Mouse (Mus musculus): Measurements from ENCODE around the gene Ptov1.

The Ptov1 gene

DNA sequence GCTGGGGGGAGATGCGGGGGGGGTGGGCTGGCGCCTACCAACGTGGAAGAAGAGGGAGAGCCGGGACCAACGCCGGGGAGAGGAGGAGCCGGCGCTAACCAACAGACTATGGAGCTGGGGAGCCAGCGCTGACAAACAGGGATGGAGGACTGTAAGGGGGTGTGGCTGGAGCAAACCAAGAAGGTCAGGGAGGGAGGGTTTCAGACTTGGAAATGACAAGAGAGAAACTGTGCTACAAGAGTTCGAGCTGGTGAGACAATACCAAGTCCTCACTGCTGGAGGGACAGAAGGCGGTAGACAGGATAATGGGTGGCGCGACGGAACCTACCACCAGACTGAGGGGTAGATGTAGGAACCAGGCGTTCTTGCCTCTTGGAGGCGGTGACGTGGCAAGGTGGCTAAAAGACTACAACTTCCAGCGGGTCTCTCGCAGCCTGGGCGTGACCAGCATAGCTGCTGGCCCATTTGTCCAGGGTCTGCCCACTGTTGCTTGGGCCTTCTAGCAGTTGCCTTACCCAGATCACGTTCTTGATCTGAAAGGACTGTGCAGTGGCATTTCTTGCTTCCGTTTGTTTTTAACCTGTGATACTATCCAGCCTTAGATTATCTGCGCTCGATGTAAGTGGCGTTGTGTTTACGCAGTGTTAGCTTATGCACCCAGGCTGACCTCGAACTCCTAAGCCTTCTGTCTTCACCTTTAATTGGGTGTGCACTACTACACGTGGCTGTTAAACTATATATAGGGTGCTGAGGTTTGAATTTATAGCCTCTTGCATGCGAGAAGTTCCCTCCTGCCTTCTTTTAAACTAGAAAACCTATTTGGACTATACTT is at the start of gene Ptov1:
TSS of gene Ptov1 (minus strand) at position 92 of the 832 bp plus-strand sequence.
- peak; percentile 95 for DNase-seq

DNA sequence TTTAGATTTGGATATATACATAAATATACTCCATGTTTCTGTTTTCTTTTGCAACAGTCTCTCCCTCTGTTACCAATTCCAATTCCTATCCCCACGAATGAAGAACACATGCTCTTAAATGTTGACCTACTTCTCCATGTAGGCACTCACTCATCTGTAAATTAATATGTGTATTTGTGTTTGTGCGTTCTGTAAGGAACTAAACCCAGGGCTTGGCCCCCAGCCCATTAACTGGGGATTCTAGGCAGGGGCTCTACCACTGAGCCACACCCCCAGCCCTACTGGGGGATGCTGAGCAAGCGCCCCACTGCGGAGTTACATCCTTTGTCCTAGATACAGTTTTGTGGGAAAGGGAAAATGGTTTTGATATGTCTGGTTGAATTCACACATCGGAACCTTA is 49.5 kb upstream of the Ptov1 start:
- DNase-seq: no peak

DNA sequence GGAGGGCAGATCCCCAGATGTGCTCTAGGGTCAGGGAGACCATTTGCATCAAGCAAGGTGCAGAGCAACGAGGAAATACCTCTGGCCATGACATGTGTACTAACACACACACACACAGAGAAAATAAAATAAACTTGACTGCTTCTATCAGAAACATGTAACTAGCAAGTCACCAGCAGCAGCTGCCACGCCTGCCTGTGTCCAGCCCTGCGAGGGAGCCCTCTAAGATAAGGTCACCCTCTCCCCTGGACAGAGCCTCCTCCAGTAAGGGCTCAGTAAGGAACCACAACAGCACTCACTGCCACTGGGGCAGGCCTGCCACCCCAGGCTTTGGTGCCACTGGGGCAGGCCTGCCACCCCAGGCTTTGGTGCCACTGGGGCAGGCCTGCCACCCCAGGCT is 48.6 kb upstream of the Ptov1 start:
- no peak for DNase-seq

DNA sequence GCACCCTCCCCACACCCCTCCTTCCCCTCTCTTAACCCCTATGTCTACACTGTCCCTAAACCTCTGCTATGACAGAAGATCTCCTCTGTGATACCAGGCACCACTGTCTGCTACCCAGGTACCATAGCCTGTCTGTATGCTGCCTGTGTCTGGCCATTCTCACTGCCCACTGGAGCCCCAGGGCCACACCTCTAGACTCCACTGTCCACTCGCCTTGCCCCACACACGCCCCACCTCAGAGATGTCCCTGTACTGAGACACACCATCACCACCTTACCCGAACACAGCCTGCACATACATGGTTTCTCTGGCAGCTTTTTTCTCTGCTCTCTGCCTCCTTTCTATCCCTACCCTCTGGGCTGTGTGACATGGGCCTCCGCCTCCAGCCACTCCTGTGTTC is 47.3 kb upstream of the Ptov1 start:
- DNase-seq: no peak

DNA sequence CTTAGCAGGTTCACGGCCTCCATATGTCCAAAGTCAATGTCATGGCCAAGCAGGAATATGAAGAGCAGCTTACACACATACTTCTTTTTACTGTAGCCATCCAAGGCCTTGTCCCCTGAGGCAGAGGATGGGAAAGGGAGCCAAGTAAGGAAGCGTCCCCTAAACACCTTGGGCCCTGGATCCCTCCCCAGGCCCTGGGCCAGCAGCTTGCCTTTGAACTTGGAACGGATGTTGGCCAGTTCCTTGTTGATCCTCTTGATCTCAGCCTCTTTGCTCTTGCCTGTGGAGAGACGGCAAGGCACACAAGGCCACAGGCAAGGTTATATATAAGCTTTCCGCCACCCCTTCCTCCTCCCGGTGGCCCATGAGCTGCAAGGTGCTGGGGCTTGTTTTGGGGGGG is 46.6 kb upstream of the Ptov1 start:
- DNase-seq: no peak

DNA sequence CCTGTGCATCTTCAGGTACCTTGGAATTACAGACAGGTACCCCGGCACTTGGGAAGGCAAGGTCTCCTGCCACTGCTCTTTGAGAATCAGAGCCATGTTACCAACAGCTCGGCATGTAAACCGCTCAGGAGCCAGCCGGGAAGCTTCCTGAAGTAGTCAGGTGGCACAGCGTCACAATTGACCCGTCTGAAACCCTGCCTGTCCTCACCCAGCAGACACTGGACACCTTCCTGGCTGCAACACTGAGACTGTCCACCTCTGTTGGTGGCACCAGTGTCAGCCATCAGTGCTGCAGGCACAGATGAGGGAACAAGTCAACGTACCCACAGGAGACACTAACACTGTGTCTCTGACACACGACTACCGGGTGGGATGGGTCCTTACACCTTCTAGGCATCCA is 45.7 kb upstream of the Ptov1 start:
- DNase-seq: no peak

DNA sequence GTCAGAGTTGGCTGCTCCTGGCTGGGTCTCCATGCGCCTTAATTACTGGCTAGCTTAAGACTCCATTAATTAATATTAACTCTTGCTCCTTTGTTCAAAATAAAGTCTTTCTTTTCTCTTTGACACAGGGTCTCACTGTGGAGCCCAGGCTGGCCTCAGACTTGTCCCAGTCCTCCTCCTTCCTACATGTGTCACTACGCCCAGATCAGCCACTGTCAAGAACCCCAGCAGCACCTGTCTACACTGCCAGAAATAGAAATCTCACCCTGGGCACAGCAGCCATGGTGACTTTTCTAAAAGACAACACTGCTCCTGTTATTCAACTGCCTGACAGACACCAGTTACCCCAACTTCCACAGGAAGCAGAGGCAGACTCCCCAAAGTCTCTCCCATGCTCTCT is 44.8 kb upstream of the Ptov1 start:
- no peak for DNase-seq

DNA sequence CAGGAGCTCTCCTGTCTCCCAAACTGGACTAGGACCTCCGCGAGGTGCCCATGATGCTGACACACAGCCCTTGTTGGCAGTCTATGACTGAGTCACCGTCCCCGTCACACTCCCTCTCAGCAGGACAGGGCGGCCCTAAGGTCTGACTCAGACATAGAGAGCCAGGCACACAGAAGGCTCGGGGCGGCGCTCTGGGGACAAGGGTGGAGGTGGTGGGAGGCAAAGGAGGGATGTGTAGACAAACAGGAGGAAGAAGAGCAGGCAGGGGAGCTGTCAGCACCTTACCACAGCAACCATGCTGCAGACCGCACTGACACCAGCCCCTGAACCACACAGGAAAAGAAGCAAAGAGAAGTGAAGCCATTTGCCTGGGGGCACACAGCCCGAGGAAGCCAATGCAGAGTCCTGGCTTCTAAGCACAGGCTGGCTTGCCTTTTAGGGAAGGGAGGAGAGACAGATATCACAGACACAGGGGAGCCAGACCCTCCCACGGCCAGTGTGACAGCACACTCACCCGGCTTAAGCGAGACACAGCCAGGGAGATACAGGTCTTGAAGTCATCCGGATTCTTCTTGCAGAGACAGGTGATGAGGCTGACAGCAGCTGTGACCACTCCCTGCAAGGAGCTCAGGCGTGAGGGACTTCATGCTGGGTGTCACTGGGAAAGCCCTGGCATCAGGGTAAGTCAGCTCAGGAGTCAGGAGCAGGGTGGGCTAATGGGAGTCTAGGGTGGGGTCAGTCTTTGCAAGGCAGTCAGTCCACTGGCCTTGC is 39.3 kb upstream of the Ptov1 start:
- no peak for DNase-seq

DNA sequence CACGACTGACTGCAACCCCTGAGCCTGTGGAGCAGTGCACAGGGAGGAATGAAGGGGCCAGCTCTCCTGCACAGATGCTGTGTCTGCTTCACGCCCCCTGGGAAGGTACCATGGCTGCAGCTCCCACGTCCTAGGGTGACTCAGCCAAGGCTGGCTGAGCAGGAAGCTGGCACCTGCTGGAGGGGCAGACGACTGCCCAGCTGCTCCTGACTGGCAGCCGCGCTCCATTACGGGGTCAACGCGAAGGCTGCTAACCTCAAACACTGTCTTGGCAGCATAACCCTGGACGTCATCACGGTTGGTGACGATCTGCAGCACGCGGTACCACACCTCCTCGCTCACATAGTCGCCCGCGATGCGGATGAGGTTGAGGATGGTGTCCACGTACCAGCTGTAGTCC is 35.8 kb upstream of the Ptov1 start:
- no peak for DNase-seq

DNA sequence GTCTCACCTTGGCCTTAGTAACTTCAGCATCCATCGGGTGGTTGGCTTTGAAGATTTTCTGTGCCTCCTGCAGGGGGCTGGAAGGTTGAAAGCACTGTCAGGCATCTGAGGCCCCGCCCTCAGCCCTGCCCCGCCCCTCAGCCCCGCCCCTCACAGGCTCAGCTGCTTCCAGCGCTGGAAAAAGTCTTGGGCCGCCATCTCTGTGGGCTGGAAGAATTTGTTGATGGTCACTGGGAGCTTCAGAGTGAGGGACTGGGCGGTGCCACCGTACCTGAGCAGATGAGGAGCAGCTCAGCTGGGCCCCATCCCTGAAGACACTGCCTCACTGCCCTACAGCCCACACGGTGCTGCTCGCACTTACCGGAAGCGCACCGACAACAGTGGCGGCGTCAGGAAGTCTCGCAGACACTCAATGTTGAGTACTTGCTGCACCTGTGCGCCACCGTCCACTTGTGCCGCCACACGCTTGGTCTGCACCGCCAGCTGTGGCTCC is 31.7 kb upstream of the Ptov1 start:
- DNase-seq: peak; percentile 77

DNA sequence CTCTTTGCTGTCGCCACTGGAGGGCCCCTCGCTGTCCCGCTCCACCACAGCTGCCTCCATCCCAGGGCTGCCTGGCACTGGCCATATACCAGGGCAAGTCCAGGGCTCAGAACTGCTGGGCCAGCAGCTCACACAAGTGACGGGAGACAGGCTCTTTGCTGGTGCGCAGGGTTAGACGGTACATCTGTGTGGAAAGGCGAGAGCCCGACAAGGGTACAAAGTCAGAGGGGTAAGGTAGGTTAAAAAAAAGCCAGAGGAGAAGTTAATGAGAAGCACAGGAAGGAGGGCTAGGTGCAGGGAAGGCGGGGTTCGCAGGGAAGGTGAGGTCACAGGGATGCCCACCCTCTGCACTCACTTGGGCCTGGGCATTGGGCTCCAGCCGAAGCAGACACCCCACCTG is 31.0 kb upstream of the Ptov1 start:
- no peak for DNase-seq

DNA sequence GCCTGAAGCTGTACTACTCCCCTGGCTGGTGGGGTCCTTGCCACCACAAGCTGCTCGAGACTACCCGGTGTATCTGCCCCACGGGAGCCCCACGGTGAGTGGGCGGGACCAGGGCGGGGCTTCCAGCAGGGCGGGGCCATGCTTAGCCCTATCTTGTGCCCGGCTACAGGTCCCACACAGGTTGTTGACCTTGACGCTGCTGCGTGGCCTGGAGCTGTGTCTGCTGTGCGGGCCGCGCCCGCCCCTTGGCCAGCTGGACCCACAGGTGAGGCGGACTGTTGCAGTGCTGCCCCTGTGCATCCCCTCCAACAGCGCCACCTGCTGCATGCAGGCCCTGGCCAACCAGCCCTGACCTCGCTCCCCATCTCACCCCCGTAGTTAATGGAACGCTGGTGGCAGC is 29.0 kb upstream of the Ptov1 start:
- DNase-seq: peak; percentile 17

DNA sequence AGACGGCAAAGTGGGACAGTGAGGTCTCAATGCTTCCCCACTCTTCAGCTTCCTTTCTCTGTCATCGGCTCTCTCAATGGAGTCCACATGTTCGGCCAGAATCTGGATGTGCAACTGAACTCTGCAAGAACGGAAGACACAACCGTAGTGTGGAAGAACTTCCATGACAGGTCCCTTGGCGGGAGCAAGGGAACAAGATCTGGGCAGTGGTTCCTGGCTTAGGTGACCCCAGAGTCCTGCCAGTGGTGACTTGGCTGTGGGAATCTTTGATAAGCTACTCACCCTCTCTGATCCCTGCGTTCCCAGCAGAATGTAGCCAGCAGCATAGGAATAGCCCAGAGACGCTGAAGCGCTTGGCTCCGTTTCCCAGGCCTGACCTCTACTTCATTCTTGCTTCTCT is 26.9 kb upstream of the Ptov1 start:
- DNase-seq: no peak

DNA sequence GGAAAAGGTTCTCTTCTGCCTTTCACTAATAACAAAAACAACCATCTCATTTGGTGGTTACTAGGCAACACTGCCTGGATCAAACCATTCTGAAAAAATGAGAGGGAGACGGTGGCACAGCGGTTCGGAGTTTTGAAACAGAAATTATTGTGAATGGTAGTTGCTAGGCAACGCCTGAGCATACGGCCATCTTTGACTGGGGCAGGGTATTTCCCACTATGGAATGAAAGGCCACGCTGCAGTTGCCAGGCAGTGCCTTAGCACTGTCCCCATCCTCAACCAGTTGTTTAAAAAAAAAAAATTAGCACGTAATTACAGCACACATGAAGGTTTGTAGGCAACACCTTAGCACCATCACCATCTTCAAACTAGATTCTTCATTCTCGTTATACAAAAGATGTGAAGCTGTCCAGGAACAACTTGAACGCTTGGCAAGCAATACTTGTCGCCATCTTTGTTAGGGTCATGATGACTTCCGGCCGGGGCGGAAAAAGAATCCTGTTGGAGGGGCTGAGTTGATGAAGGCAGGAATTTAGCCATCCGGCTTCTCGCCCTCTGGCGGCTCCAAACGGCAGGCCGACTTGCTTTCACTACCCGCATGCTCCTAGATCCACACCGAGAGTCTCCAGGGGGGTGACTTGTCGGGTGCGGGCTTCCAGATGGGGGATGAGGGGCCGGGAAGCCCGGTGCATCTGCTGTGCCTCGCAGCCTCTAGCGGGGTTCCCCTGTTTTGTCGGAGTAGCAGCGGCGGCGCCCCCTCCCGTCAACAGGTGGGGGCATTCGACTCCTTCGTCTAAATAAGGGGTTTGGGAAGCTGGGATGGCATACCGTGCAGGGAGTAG is 26.2 kb upstream of the Ptov1 start, which contains the start of gene Fuz:
TSS of gene Fuz (plus strand) at position 487 of the 842 bp plus-strand sequence.
- peak; percentile 95 for DNase-seq

DNA sequence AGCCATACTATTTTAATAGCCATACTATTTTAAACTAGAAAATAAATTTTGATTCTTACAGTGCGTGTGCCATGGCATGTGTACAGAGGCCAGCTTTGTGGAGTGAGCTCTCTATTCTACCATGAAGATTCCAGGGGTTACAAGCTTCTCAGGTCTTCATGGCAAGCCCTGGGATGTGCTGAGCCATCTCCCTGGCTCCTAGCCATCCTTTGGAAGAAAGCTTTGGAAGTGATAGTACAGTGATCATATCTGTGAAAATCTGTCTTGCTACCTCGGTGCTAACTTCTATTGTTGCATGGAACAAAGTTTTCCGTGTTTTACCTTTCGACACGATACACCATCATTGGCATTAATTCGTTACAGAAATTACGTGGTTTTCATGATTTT is 25.6 kb upstream of the Ptov1 start:
- no peak for DNase-seq

DNA sequence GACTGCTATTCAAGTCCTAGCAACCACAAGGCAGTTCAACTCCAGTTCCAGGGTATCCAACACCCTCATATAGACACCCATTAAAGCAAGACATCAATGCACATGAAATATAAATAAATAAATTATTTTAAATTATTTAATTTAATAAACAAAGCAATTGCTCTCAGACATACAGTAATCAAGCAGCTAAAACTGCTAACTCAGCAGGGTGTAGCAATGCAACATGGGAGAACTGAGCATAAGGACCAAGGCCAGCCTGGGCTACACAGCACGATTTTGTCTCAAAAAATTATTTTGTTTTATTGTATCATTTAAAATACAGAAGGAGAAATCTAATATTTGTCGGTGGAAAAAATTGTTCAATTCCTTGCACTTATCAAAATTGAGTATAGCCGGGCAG is 24.6 kb upstream of the Ptov1 start:
- no peak for DNase-seq

DNA sequence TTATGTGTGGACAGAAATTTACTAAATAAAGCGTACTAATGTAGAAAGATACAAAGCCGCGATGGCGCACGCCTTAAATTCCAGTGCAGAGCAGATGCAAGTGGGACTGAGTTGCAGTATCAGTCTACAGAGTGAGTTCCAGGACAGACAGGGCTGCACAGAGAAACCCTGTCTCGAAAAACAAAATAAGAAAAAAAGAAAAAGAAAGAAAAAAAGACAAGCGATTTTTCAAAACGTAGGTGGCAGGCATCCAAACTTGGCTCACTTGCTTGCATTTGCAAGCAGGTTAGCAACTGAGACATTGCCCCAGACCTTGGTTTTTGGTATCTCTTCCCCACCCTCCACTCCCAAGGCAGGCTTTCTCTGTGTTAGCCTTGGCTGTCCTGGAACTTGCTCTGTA is 23.6 kb upstream of the Ptov1 start:
- DNase-seq: peak; percentile 35

DNA sequence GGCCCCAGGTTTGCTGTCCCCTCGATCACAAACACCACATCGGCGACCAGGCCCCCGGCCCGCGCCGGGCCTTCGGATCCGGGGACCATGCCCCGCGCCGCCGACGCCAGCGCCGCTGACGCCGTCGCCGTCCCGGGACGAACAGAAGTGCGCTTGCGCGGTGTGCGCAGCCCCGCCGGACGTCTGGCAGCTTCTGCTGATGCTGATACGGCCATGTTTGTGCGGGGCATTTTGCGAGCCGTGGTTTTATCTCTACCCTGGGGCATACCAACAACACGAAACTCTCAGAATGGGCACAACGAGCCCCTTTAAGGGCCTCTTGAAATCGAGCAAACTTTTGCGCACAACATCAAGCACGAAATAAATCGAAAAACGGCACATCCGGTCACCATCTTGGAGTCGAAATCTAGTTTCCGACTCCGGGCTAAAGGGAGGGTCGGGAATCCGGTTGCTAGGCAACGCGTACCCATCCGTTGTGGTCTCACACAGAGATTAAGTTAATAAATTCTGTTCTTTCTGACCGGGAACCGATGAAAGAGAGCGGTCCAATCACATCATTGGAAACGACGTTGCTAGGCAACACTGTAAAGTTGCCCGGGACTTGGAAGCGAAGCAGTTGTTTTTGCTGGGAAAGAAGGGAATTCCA is 22.8 kb upstream of the Ptov1 start, which contains the start of gene Med25:
TSS of gene Med25 (minus strand) at position 437 of the 646 bp plus-strand sequence.
- DNase-seq: peak; percentile 97

DNA sequence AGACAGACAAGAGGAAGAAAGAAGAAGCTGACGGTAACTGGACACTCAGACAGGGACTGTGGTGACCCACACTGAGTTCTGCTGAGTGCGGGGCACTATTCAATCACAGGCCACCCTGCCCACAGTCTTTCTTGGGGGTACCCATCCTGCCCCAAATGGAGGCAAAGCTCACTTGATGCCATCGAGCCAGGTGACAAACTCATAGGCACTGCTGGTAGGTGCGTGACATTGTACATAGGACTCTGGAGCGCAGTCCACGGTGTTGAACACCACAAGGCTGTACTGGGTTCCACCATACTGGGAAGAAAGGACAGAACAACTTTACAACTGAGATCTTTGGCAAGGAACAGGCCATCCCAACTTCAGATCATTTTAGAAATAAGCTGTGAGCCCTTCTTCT is 22.0 kb upstream of the Ptov1 start:
- DNase-seq: no peak

DNA sequence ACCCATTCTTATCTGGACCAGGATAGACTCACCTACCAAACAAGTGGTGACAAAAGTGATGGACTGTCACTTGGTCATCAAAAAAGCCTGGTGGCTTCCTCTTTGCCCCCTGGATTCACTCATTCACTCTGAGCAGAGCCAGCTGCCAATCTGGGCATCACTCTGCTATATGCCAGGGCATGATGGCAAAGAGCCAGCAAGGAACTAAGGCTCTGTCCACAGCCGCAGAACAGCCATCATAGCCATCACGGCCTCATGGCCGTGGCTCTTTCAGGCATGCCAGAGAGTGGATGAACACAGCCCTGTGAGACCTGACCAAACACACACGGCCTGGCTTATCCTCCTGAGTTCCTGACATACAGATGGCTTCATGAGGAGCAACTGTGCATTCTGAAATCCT is 21.1 kb upstream of the Ptov1 start:
- DNase-seq: no peak

DNA sequence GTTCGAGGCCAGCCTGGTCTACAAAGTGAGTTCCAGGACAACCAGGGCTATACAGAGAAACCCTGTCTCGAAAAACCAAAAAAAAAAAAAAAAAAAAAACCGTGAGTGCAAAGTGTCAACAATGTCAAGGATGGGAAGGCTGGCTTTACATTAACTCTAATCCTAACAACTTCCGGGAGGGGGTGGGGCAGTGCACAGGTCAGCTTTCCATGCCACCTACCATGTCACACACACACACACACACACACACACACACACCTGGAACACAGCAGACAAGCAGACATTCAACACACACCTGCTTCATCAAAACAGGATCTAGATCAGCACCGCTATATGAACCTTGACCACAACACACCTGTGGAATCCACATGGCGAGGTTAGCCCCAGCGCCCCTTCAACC is 20.6 kb upstream of the Ptov1 start:
- DNase-seq: no peak

DNA sequence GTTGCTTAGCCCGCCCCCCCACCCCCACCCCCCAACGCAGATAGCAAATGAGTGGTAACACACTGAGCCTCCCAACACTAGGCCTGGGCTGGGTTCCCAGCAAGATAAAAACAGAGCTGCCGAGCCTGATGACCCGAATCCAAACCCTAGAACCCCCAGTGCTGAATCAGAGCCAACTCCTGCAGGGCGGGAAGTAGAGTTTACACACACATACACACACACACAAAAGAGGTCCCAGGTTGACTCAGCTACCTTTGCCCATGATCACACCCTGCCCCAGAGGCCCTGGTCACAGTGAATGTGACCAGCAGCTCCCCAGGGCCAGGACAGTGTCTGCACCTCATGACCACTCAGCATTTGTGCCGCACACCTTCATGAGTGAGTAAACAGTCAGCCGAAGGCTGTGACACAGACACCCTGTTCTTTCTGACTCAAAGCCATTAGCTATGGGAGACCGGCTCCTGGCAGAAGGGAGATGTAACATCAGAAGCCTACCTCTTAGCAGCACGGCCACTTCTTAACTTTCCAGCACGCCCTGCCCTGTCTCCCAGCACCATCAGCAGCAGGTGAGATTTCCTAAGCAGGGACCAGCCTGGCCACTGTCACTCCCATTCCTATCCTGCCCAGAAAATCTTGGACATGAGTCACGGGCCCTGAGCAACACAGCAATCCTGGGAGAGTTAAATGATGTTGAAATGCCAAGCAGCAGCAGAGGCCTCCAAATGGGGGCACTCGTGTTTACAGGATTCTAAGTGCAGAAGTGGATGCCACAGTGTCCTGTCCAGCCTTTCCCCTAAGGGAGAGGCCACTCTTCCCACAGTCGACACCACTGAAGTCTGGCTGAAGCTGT is 18.9 kb upstream of the Ptov1 start:
- no peak for DNase-seq
